Mouse (Mus musculus) cerebral cortex, adult 2 months (tissue): Measurements from ENCODE around the gene Cfap99.

ENCODE experiments used
- WGBS: fragments of 180-500 bp; shearing (Covaris S2); methylation state at CpG from one replicate; pipeline ENCODE4 v1.1.7; 2018; 5-methylcytosine and 5-hydroxymethylcytosine counted together

The Cfap99 gene

DNA sequence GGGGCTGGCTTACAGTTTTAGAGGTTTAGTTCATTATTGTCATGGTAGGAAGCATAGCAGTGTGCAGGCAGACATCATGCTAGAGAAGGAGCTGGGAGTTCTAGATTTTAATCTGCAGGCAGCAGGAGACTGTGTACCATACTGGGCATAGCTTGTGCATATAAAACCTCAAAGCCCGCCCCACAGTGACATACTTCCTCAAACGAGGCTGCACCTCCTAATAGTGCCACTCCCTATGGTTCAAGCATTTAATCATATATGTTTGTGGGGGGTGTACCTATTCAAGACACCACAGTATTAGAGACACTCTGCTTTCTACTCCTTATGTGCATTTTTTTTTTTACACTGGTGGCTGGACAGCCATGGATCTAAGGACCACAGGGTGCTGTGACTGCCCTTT, 41.7 kb downstream of the Cfap99 start:
- 85% methylated on average over 2 of the region's 2 CpGs for WGBS

DNA sequence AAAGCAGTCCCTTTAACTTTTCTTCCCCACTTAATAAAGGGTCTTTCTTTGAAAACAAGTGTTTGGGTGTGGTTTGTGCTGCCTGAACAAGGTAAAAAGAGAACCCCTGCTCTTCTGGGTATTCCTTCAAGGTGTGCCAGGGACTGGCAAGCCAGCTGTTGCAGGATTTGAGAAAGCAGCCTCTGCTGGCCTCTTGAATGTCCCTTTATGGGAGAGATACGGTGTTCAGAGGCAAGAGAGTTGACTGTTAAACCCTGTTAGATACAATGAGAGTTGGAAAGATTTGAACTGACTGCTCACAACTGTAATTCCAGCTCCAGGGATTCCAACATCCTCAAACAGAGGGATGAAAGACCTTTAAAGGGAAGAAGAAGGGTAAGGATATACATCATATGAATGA, 45.7 kb downstream of the Cfap99 start:
- WGBS, result 73% methylated on average over 1 of the region's 1 CpGs

DNA sequence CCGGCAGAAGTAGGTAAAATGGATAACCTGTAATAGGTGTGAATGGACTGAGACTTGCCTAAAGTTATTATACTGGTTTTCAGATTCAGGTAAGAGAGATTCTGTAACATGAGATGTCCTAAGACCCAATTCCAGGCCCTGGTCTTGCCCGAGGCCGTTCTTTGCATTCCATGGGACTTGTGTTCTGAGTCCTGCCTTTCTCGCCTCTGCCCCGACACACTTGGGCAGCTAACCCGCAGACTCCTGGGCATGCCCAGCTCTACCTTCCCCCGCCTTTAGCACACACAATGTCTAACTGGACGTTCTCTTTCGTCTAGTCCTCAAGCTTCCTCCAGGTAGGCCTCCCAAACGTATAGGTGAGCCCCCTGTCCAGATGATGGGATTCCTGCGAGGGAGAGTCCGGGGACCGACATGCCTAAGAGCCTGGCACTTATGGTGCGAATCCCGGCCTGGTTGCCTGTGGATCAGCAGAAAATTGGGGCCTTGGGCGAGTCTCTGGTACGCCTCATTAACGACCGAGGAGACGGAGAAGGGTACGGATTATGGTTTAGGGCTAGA, 47.2 kb downstream of the Cfap99 start:
- WGBS, result 2% methylated on average over 21 of the region's 21 CpGs

DNA sequence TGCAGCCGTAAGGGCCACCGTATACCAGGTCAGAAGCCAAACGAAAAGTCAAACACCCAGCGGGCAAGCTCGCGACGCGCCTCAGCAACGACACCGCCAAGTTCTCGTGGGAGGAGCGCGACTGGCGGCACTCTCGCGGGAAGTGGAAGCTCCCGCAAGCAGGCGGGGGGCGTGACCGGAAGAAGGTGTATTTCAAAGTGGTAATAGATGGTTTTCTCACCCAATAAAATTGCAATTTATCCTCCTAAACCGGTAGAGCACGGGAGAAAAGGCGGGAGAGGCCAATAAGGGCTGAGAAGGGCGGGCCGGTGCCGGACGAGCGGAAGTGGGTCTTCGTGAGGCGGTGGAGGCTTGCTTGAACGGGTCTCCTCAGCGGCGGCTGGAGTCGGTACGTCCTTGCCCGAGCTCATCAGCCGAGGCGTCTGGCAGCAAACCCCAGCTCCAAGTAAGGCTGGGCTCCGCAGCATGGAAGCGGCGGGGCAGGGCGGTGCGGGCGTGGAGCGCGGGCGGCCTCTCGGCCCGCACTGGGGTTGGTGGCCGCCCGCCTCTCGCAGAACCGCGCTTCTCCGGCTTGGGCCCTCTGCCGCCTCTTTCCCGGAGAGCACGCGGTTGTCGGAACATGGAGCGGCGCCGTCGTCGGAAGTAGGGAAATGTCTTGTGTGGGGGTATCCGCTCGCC, 47.8 kb downstream of the Cfap99 start, which contains the start of gene Rnf4:
Rnf4 (plus strand) TSS at position 193 of the 678 bp plus-strand sequence.
- WGBS, result under 1% methylated on average over 67 of the region's 67 CpGs

DNA sequence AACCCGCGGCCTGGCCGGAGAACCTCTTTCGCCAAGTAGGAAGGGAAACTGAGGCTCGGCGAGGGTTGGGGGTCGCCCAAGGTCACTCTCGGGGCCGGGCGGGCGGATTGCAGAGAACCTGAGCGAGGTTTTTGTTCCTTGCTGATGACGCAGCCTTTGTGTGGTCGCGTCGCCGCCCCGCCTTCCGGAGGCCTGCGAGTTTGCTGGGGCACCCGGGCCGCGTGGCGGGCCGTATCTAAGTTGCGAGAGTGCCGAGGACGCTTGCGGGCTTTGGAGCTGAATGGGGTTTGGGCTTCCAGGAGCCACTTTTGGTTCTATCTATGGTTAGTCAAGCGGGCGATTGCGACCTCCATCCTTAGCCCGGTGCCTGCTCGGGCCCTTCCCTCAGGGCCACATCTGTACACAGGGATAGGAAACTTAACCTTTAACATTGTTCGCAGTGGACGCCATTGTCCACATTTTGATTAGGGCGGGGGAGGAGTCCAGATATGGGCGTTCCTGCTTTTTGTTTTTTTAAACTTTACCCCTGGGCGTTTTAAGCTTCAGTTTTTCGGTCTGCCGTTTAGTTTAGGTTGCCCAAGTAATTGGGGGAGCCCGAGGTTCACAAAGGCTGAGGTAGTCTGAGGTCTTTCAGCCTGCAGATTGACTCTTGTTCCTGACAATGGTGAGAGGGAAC, 48.5 kb downstream of the Cfap99 start:
- under 1% methylated on average over 42 of the region's 42 CpGs for WGBS

DNA sequence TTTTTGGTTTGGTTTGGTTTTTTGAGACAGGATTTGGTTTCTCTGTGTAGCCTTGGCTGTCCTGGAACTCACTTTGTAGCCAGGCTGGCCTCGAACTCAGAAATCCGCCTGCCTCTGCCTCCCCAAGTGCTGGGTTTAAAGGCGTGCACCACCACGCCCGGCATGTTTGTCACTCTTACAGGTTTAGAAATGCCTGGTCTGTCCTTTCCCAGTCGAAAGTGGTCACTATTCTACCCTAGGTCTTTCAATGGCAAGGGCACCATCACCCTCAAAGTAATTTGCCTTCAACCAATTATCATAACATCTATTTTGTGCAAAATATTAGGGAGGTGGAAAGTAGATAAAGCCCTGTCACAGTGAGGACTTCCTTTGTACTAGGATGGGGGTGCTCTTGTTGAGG, 51.8 kb downstream of the Cfap99 start:
- WGBS, result 95% methylated on average over 6 of the region's 6 CpGs

DNA sequence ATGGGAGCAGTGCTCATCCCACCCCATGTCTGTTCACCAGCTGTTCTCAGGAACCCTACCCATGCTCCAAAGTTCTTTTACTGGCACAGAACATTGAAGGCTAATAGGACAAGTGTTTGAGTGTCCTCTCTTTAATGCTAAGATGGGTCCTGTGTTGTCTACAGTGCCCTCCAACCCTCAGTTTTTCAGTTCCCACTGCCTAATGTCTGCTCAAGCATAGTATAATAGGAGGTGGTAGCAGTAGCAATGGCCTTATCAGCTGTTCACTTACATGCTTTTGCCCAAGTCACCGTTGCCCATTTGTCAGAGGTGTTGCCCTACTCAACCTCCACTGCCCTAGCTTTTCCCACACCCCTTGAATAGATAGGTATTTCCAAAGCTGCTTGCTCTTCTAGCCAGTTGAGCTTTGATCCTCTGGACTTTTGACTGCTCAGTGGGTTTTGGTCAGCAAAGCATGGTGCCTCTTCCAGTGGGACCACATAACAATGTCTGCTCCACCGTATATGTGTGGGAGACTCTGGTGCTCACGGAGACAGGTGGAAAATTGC, 63.8 kb downstream of the Cfap99 start:
- 85% methylated on average over 3 of the region's 3 CpGs for WGBS

DNA sequence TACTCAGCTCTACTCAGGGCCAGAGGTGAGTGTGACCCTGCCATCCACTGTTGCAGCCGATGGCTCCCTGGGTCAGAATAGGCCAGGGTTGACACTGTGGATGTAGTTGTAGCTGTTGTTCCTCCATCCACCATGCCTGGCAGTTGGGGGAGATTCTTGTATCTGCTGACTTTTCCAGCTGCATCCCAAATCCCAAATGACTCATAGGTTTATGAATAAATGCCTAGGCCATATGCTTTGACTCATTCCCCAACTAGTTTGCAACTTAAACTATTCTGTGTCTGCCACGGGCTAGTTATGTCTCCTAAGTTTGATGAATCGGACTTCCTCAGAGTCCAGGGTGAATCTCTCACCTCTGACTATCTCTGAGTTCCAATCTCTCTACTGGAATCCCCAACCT, 71.9 kb downstream of the Cfap99 start:
- WGBS, result 67% methylated on average over 3 of the region's 3 CpGs

DNA sequence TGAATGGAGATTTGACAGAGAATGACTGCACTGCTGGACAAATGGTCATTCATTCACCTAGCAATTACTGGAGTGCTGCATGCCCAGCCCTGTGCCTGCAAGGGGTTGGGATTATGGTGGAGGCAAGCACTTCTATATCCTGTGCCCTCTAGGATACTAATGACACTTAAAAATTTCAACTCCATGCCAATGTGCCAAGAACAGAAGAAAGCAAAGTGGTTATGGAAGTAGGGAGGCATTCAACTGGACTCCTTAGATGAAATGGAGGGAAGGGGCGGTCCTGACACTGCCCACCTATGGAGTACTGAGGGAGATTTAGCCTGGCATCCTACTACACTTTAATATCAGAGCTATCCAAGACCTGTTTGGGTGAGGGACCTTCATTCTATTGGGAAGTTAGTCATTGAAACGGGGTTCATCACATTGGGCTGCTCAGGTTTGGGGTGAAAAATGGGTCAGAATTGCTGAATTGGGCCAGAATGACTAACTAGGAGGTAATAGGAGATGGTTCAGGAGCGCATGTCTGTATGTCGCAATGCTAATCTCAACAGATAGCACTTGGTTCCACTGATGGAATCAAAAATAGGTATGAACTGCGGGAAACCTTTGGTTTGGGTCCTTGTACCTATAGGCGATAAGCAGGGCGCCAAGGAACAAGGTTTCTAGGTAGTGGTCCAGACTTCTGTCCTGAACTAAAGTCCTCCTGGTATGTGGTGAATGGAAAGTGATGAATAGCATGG, 80.3 kb downstream of the Cfap99 start:
- 72% methylated on average over 7 of the region's 7 CpGs for WGBS

DNA sequence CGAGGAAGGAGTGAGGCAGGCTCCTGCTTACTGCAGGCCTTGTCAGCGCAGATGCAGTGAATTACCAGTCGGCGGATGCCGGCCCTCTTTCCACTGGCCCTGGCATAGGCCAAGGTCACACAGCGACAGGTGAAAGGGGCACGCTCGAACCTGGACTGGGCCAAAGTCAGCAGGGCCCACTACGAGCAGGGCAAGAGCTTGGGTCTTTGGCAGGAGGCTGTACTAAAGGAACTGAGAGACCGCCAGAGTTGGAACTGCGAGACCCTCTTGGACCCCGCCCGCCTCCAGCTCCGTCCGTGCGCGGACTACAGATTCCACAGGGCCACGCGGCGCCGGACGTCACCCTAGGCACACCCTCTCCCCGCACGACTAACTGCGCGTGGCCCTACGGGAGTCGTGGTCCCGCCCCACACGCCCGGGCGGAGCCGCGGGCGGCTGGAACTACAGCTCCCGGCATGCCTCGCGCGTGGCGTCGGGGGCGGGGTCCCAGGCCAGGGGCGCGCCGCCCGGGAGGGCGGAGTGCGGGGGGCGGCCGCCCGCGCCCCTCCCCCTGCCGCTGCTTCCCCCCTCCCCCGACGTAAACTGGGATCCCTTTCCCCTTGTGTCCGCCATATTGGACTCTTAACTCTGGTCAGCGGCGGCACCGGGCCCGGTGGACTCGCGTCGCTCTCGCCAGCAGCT, 81.1 kb downstream of the Cfap99 start, which contains the start of gene Fam193a:
Fam193a (plus strand) TSS at position 593 of the 681 bp plus-strand sequence.
- under 1% methylated on average over 60 of the region's 64 CpGs for WGBS

DNA sequence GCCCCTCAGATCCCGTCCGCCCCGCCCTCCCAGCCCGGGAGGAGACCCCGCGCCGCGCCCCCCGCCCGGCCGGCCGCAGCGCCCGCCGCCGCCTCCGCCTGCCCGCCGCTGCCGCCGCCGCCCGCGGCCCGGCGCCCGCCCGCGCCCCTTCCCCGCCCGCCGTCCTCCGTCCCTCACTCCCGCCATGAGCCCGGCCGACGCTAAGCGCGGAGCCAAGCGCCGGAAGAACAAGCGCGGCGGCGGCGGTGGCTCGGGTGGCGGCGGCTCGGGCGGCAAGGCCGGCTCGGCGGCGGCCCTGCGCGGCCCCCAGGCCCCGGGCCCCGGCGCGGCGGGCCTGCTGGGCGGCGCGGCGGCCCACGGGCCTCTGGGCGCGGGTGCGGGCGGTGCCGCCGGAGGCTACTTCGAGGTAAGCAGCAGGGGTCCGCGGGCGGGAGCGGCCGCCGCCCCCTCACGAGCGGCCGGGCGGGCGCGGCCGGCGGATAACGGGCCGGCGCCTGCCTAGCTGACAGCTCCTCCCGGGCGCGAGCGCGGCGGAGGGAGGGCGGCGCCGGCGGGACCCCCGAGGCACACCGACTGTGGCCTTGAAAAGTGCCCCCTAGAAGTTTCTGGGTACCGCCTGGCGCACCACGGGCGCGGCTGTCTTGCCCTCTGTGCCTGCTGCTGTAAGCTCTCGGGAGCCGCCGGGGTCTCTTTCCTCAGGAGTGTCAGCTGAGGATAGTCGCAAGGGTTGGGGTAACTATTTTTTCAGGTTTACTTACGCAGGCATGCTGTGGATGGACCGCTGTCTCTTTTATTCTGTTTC, 81.8 kb downstream of the Cfap99 start:
- WGBS, result 3% methylated on average over 99 of the region's 114 CpGs

DNA sequence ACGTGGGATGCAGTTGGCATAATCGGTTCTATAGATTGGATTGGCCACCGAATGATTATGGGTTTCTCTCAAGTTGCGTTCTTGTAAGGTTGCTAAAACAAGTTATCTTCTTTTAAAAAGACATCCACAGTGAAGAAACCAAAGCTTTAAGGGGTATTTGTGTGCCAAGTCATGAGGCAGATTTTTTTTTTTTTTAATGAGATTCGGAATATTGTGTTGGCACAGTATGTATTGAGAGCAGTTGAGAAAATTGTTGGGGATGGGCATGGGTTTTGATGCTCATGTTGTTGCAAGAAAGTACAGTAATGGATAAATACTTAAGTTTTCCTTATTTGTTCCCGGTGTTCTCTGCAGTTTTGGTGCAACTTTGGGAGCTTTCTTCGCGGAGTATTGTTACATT, 82.4 kb downstream of the Cfap99 start:
- 9% methylated on average over 8 of the region's 8 CpGs for WGBS
